Mouse (Mus musculus): ENCODE measurements around the gene Fsip1.

The Fsip1 gene

DNA sequence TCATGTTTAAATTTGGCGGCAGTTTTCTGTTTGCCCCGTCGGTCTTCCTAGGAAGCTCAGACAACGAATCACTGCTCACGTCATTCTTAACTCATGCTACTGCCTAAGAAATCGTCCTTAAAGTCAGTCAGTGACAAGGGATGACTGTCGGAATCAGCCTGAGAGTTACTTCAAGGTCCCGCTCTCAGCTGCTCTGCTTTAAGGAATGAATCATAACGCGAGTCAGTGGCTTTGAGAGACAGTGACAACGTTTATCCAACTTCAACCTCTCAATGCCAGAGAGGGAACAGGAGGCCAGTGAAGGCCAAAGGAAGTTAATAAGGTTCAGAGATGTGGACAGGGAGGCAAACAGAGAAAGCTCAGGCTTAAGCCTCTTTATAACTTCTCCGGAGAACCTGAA lies 7.8 kb downstream of the Fsip1 start:
- no peak for DNase-seq

DNA sequence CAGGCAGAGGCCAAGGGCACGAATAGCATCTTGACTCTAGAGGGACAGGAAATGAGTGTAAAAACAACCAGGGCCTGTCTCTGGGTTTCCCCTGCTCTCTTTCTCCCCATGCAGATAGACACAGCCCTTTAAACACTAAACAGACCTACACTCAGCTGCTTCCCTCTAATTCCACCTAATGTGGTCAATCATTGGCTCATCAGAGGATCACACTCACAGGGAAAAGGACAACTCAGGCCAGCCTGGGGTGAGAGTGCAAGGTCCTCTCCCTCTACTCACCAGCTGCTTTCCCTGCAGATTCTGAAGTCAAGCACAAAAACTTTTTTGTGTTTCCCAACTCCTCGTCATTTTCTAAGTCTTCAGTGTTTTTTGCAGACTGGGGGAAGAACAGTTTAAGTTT lies 8.8 kb downstream of the Fsip1 start:
- no peak for DNase-seq

GRCm38 (mm10) chr2:118245914-118246313 lies 10.9 kb downstream of the Fsip1 start:
- DNase-seq = peak; percentile 85

DNA sequence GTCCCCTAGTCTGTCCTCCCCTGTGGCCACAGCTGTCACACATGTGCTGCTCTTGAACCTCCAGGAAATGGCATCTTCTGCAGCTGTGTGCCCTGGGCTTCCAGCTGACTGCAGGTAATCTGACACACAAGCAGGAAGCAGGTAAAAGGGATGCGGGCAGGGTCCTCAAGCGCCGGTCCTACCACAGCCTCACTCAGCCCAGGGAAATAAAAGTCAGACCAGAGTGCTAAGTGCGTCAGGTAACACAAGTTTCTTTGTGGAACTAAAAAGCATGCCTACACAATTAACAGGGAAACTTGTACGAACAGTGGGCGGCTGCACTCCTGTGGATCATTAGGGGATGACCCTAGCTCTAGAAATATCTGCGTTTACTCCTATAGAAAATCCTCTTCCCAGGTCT lies 20.6 kb downstream of the Fsip1 start:
- DNase-seq = no peak

GRCm38 (mm10) chr2:118235614-118236013 lies 21.2 kb downstream of the Fsip1 start:
- DNase-seq = no peak

GRCm38 (mm10) chr2:118230544-118230943 lies 26.2 kb downstream of the Fsip1 start:
- DNase-seq = no peak

GRCm38 (mm10) chr2:118228486-118229079 lies 28.2 kb downstream of the Fsip1 start:
- DNase-seq = no peak

GRCm38 (mm10) chr2:118225316-118226041 lies 31.3 kb downstream of the Fsip1 start:
- DNase-seq = no peak

- DNase-seq = no peak
Measured at GRCm38 (mm10) chr2:118217993-118218595, 38.7 kb downstream of the Fsip1 start.

DNA sequence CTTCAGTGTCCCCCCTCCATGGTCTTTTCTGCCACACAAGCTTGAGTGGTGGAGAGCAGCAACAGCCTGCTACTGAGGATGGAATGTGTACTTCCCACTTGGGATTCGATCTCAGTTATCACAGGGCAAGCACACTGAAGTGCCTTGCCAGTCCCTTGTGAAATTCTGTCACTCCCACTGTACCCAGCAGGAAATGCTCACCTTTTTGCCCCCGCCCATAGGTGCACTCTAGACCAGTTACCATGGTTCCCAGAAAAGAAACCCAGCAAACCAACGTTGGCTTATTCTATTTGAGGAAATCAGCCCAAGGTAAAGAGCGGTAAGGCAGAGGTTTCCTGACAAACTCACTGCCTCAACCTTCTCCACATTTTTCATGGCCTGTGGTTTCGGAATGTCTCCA lies 47.1 kb downstream of the Fsip1 start:
- peak; percentile 20 for DNase-seq

DNA sequence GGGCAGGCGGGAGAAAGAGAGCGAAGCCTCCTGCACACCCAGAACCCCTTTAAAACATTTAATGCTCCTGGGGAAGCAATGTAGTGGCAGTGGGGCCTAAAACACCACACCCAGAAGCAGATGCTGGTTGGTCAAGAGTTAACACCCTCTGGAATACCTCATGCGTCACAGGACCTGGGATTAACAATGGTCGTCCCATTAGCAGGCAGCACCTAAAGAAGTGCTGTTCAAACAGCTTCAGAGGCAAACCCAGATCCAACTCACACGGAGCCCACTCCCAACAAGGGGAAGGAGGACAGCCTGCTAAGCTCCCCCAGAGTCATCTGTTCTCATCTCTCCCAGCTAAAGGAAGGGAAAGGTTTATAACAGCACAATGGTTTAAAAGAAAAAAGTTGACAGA lies 48.1 kb downstream of the Fsip1 start:
- no peak for DNase-seq

GRCm38 (mm10) chr2:118205991-118206585 lies 50.7 kb downstream of the Fsip1 start:
- DNase-seq = peak; percentile 9

DNA sequence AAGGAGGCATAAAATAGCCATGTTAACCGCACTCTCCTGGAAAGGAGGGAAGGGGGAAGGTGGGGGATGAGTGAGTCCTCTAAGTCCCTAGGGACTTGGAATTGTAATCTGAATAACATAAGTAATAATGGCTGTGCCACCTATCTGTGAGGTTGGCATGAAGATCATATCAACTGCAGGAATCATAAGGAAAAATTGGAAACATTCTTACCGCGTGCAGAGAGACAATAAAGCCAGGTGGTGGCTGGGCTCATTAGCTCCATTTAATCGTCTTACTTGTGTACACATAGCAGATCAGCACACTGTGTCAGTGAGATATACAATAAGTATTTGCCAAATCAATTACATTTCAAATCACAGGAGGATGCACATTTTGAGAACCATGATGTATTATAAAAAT lies 52.1 kb downstream of the Fsip1 start:
- DNase-seq = no peak

DNA sequence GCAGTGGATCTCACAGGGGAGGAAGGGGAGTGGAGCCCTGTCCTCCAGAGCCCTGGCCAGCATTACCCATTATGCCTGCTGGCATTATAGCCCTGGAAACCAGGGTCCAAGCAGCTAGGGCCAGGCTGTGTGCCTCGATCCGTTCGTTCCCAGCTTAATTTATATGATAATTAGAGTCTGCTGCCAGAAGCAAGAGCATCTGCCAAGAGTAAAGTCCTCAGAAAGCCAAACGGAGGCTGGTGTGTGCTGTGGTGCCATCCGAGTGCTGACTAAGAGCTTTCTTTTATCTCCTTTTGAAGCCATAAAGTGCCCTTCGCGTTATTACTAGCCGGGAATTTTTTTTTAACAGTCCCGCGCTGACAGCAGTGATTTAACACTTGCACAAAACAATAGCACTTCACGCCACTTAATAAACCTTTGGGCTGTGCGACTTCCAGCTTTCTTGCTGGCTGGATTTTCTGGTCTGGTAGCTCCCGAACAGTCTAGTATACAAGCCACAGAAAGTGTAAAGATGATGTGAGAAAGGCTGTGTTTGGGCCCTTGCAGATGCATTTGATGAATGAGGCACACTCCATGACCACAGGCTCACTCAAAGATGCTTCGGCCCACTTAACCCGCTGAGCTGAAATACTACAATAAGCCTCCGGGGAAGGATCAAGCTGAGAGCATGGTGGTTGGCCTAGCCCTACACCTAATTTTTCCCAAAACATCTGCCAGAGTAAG lies 52.9 kb downstream of the Fsip1 start:
- DNase-seq = no peak

- peak; percentile 34 for DNase-seq
Measured at GRCm38 (mm10) chr2:118202934-118203333, 53.8 kb downstream of the Fsip1 start.

GRCm38 (mm10) chr2:118201983-118202382 lies 54.8 kb downstream of the Fsip1 start:
- DNase-seq = peak; percentile 8

DNA sequence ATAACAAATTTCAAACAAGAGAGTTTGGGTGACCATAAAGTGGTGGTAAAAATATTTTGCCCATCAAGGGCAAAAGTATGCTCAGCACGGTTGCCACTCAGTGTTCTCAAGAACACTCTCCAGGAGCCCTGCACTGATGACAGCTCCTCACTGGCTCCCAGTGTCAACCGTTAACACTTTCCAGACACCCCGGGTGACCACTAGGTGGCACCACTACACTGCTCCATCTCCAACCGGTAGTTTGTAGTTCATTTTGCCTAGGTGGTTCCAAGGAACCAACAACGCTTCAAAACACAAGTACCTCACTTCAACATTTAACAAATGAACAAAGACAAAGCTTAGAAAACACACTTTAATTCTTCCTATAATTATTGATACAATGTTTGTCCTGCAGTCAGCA lies 56.9 kb downstream of the Fsip1 start:
- DNase-seq = peak; percentile 86

DNA sequence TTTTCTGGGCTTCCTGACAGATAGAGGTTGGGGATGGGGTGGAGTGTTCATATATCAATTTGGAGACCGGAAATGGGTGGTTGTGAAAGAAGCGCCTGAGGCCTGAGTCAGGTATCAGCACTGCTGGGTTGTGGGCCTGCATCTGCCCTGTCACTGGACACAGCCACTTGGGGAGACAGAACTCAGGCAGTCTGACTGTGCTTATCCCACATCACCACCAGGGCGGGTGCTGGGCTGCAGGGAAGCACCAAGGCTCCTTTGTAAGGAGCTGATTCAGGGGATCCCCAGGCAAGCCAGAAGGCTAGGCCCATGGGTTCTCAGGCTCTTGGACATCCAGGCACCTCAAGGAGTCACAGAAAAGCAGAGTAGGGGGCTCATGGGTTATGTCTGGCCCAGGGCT lies 59.8 kb downstream of the Fsip1 start:
- DNase-seq = no peak

- DNase-seq = no peak
Measured at GRCm38 (mm10) chr2:118182136-118182535, 74.6 kb downstream of the Fsip1 start.

- DNase-seq = no peak
Measured at GRCm38 (mm10) chr2:118179873-118180585, 76.7 kb downstream of the Fsip1 start.

DNA sequence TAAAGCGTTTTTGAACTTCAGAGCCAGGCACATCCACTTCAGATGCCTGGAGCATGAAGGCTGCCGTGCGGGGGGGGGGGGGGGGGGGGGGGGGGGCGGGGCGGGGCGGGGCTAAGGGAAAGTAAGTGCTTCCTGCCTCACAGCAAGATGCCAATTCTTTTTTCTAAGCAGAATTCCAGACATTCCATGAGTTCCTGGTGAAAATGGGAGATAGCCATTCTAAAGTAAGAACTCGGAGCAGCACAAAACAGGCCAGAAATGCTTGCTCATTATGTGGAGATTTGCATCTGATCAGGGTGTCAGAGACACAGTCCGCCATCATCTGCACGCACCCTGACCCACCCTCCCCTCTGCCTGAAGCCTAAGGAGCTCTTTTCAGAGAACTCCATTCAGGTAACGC lies 77.3 kb downstream of the Fsip1 start:
- peak; percentile 12 for DNase-seq

DNA sequence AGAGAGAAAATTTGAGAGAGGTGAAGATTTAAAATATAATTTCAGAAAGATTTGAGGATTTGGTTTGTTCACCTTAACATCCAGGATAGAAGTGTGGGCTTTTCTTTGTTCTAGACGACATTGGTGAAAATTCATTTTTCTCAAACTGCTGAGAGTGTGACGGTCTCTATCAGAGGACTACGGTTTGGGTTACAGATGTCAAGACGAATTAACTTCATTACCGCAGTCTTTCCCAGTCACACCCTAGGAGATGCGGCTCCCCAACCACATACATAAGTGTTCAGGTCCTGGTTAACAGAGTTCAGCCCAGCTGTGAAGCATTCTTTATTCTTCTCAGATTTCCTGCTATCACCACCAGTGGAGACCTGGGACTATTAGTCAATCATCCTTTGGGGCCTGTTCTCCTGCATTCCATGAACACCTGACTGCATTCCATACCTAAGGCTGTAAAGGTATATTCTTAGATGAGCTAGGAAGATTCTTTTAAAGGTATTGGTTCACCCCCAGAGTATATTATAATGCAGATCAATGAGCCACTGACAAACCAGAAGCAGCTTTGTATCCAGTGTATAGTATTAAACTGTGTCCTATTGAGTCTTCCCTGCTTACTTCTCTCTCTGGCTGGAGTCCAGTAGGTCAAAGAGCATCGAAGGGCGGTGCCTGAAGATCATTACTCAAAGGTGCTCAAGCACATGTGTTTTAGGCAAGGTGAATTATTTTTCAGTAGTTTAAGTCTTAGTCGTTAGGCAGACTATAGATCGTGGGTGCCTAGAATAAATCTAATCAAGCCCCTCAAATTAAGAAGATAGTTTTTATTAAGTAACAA lies 82.0 kb downstream of the Fsip1 start:
- DNase-seq = no peak
